Mouse (Mus musculus): ENCODE data around the gene Serpinb9b.

DNA sequence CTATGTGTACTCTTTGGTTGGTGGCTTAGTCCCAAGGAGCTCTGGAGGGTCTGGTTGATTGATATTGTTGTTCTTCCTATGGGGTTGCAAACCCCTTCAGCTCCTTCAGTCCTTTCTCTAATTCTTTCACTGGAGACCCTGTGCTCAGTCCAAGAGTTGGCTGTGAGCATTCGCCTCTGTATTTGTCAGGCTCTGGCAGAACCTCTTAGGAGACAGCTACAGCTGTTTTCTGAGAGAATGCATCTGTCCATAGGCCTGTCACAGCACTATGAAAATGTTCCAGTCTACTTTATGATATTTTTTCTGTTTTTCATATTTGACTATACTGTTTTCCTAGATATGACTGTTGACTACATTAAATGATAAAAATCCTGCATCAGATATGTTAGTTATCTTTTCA lies 14.8 kb upstream of the Serpinb9b start:
- no peak for TF ChIP-seq CTCF (IDR thresholded peaks at IDR 0.05; ENCODE audit: control insufficient read depth, insufficient read depth, insufficient replicate concordance, low read depth, low read length)
- TF ChIP-seq POLR2A (IDR thresholded peaks at IDR 0.05; ENCODE audit: control insufficient read depth, low read depth, low read length), result no peak

All from testis, adult 2 months (tissue).